Mouse (Mus musculus) ES-Bruce4 (cell line): ENCODE data around the gene Tbc1d22a.

Experiments
- CTCF ChIP-seq: IDR thresholded peaks from one replicate; pipeline ENCODE4 v1.8.1; 2011; ENCODE audit warnings: low read depth, low read length
- EP300 ChIP-seq: IDR thresholded peaks from 2 replicates; pipeline ENCODE4 v1.6.1; 2011; ENCODE audit warnings: low read depth, low read length; ENCODE audit not compliant: insufficient read depth

DNA sequence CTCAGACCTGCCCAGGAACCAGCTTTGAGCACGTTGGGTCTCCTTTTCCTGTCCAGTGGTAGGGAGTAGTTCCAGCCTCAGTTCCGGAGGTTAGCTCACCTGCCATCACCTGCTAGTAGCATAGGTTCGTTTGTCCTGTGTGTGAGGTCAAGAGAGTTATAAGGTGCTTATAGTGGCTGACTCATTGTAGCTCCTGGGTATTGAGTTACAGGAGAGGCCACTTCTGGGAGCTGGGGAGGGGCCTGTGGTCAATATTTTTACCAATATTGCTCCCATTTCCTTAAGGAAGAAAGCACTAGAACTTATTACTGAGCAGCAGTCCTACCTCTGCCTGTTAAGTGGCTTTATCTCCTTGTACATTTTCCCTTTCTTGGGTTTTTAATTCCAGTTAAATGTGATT is 161.0 kb downstream of the Tbc1d22a start:
- TF ChIP-seq EP300 = no peak
- no peak for TF ChIP-seq CTCF
